Mouse (Mus musculus): ENCODE data around the gene AC170998.1. TPM values are rescaled to one million over a fixed set of nuclear protein-coding genes. Genes with fewer than 3 reads are reported as not detected.
A peak's percentile ranks its signal among the peaks of the same experiment; 100 is the strongest.

The AC170998.1 gene
- 2.1 and 3.5 TPM in 2 replicates for polyA plus RNA-seq (2015; fragmentation: Nextera tagmentation; extraction: Ambion mirVana)

DNA sequence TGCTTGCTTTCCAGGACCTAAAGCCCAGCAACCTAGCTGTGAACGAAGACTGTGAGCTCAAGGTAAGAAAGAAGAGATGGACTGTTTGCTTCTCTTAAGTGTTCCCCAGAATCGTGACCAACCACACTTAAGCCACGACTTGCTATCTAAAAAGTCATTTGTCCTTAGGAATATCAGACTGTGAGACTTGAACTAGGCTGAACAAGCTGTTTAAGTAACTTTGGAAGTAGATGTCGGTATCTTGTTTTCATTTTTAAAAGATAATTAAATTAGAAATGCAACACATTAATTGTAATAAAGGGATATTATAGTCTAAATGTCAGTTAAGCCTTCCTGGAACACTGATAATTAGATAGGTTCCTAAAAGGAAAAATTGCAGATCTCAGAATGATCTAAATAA is at the start of gene AC170998.1:
TSS of gene AC170998.1 (plus strand) at position 301 of the 400 bp plus-strand sequence.
- no peaks in the 10 kb centered on the region for H3K9me3 ChIP-seq (replicated peaks)
- 95% methylated on average over 4 of the region's 4 CpGs for WGBS
- H3K9ac ChIP-seq = no peak within 1 kb of the TSS
- H3K4me3 ChIP-seq = no peak within 1 kb of the TSS
- no peak within 1 kb of the TSS for H3K4me2 ChIP-seq
- no peak within 1 kb of the TSS for H3K27ac ChIP-seq
- no peak for ATAC-seq
- no peaks in the 10 kb centered on the region for H3K27me3 ChIP-seq
- peaks cover 82% of the 10 kb centered on the region for H3K36me3 ChIP-seq (ENCODE audit: poor library complexity, severe bottlenecking)
- no peaks in the 10 kb centered on the region for H3K4me1 ChIP-seq

DNA sequence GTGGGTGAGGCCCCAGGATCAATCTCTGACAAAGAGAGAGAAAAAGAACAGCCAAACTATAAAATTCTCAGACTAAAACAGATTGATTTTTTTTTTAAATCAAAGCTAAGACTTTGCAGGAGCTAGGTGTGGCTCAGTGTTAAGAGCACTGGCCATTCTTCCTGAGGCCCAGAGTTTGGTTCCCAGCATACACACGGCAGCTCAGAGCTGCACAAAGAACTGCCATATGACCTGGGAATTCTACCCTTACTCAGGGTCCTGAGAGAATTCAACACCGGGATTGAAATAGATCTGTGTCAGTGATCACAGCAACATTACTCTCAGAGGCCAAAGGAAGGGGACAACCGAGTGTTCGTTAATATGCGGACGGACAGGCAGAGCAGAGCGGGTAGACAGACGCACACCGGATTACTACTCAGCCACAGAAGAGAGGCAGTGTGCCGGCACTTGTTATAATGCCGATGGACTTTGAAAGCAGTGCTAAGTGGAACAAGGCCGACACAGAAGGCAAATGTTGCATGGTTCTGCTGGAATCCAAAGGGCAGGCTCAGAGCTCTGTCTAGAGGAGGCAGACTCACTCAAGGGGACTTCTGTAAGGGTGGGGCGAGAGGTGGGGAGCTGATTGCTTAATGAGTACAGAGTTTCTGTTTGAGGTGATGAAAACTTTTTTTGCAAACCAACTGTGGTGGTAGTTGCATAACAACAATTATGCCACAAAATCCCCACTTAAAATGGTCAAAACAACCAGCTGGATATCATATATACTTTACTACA is 43.4 kb upstream of the AC170998.1 start:
- Histone ChIP-seq H3K9ac (no peak overlapping the region), H3K4me3 (no peak overlapping the region), H3K9me3 (replicated peaks) (no peaks in the 10 kb centered on the region), H3K36me3 (ENCODE audit: poor library complexity, severe bottlenecking) (no peaks in the 10 kb centered on the region), H3K4me1 (no peaks in the 10 kb centered on the region), H3K27ac (no peak overlapping the region), H3K27me3 (no peaks in the 10 kb centered on the region), H3K4me2 (no peak overlapping the region)
- ATAC-seq = no peak
- 67% methylated on average over 13 of the region's 13 CpGs for WGBS

DNA sequence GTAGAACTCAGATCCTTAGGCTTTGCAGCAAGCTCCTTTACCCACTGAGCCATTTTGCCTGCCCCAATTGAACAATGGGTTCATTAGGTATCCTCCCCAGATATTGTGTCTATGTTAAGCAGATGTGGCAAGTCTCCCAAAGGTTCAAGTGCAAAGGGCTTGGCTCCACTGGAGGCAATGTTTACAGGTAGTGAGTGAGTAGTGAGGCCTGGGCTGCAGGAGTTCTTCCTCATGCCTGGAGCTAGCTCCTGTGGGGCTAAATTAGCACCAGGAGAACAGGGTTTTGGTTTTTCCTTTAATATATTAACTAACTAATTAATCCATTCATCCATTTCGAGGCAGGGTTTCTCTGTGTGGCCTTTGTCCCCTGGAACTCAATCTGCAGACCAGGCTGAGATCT is 42.3 kb upstream of the AC170998.1 start:
- 18% methylated on average over 1 of the region's 1 CpGs for WGBS
- H3K4me1 ChIP-seq = no peaks in the 10 kb centered on the region
- no peaks in the 10 kb centered on the region for H3K36me3 ChIP-seq (ENCODE audit: poor library complexity, severe bottlenecking)

DNA sequence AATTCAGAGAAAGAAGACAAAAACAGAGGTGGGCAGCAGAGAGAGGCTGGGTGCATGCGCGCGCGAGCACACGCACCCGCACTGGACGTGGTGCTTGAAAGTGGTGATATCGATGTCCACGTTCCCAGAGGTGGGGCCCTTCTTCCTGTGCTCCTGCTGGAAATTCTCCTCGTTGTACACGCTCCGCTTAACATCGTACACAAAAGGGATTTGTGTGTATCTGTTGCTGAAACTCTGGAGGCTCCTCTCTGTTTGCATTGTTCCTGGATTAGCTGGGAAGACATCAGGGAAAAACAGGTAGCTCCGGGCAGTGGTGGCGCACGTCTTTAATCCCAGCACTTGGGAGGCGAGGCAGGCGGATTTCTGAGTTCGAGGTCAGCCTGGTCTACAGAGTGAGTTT is 41.3 kb upstream of the AC170998.1 start:
- peaks cover 14% of the 10 kb centered on the region for H3K27me3 ChIP-seq
- H3K27ac ChIP-seq = no peak overlapping the region
- H3K9me3 ChIP-seq (replicated peaks) = no peaks in the 10 kb centered on the region
- no peak overlapping the region for H3K4me3 ChIP-seq
- no peaks in the 10 kb centered on the region for H3K36me3 ChIP-seq (ENCODE audit: poor library complexity, severe bottlenecking)
- ATAC-seq = no peak
- H3K4me1 ChIP-seq = peaks cover 6% of the 10 kb centered on the region
- WGBS = 31% methylated on average over 19 of the region's 19 CpGs
- H3K9ac ChIP-seq = no peak overlapping the region
- no peak overlapping the region for H3K4me2 ChIP-seq

More for the DNA sequence above, 42.3 kb upstream of the AC170998.1 start:
- Histone ChIP-seq H3K27ac (no peak overlapping the region), H3K9me3 (replicated peaks) (no peaks in the 10 kb centered on the region), H3K27me3 (peaks cover 5% of the 10 kb centered on the region; the same call in 1 of the 2 replicates), H3K9ac (no peak overlapping the region), H3K4me3 (no peak overlapping the region), H3K4me2 (no peak overlapping the region)
- ATAC-seq = no peak

DNA sequence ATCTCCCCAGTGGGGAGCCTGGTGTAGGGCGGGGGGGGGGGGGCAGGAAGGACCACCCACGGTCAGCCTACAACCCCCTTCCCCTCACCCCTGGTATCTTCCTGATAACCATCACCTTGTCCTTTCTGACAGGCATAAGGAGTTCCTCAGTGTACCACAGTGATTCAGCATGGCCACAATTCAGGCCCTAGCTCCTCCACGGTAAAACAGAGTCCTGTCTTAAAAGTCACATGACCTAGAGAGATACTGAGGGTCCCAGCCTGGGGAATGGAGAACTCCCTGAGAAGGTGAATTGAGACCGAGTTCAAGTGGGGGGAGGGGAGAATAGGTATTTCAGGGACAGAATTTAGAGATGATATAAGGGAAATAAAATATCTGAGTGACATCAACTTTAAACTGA is 38.5 kb upstream of the AC170998.1 start:
- ATAC-seq = no peak
- 58% methylated on average over 4 of the region's 4 CpGs for WGBS
- H3K27ac ChIP-seq = no peak overlapping the region

DNA sequence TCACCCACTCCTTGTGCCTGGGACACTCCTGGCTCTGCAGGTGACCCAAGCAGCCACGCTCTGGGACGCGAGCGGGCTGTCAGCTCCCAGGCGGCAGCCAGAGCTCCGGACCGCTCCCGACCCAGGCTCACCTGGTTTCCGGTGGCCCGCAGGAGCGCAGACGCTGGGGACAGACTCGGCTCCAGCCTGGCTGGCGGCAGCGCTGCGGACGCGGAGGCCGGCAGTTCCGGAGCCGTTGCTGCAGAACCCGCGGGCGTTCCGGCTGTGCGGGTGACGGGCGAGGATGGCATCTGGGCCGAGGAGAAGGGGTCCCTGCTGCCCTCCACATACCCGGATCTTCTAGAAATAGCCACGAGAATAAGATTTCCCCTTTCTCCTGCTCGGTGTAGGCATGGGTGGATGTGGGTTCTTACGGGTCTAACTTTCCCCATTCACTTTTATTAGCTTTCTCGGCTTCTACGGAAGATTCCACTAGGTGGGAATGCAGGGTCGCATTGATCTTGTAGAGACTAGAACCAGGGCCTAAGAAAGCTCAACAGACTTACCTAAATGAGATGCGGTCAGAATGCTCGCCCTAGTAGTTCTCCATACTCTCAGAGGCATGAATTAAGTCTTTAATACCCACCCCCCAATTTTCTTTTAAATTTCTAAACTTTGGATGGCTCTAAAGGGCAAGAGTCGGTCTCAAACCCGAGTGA is 36.1 kb upstream of the AC170998.1 start, which contains the start of gene Slc26a8:
TSS of gene Slc26a8 (minus strand) at position 648 of the 698 bp plus-strand sequence.
- peak within 1 kb of the TSS; percentile 95 for H3K27ac ChIP-seq
- peaks cover 18% of the 10 kb centered on the region for H3K27me3 ChIP-seq
- WGBS = 10% methylated on average over 40 of the region's 40 CpGs
- no peaks in the 10 kb centered on the region for H3K9me3 ChIP-seq (replicated peaks)
- no peak for ATAC-seq
- H3K4me1 ChIP-seq = peaks cover 33% of the 10 kb centered on the region
- peak within 1 kb of the TSS; percentile 99 for H3K4me3 ChIP-seq
- peak within 1 kb of the TSS; percentile 78 for H3K4me2 ChIP-seq
- H3K36me3 ChIP-seq (ENCODE audit: poor library complexity, severe bottlenecking) = no peaks in the 10 kb centered on the region
- H3K9ac ChIP-seq = peak within 1 kb of the TSS; percentile 94

More for the DNA sequence above, 38.5 kb upstream of the AC170998.1 start:
- peaks cover 12% of the 10 kb centered on the region for H3K4me1 ChIP-seq
- H3K9ac ChIP-seq = no peak overlapping the region
- no peaks in the 10 kb centered on the region for H3K9me3 ChIP-seq (replicated peaks)
- no peaks in the 10 kb centered on the region for H3K36me3 ChIP-seq (ENCODE audit: poor library complexity, severe bottlenecking)
- H3K4me2 ChIP-seq = no peak overlapping the region
- H3K4me3 ChIP-seq = no peak overlapping the region
- H3K27me3 ChIP-seq = peaks cover 18% of the 10 kb centered on the region

DNA sequence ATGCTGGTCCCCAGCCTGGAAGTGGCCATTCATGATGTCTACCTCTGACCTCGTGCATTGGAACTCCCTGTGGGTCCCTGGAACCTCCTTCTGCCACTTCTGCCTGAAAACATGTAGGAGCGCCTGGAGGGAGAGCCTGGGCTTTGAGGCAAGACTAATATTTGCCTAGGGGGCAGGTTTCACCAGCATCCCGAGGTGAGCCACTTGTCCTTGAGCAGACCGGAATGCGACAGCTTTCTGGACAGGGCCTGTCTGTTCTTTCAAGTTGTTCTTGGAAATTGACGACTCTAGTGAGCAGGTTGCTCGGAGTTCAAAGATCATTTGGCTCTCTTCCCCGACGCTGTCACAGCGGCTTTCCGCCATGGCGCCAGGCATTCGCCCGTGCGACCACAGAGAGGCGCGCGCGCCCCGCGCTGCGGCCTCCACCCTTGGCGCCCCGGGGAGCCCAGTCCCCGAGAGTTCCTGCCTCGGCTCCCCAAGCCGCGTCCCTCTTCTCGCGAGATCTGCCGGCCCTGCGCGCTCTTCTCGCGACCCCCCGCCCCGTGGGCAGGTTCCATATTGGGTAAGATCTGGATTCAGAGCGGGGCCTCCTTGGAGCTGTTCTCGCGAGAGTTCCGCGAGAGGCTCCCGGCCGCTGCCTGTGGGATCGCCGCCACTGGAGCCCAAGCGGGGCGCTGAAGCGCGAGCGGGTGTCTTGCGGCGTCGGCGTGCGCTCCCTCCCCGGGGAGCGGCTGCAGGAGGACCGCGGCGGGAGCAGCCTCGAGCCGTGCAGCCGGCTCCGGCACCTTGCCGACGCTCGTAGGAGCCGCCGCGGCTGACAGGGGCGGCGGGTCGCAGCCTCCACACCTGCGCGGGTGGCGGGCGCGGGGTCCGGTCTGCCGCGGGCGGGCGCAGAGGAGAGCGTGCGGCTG is 34.9 kb upstream of the AC170998.1 start, which contains the start of gene Mapk14:
TSS of gene Mapk14 (plus strand) at position 554 of the 911 bp plus-strand sequence.
- H3K36me3 ChIP-seq (ENCODE audit: poor library complexity, severe bottlenecking) = no peaks in the 10 kb centered on the region
- peak; percentile 97 for ATAC-seq
- WGBS = under 1% methylated on average over 85 of the region's 86 CpGs

DNA sequence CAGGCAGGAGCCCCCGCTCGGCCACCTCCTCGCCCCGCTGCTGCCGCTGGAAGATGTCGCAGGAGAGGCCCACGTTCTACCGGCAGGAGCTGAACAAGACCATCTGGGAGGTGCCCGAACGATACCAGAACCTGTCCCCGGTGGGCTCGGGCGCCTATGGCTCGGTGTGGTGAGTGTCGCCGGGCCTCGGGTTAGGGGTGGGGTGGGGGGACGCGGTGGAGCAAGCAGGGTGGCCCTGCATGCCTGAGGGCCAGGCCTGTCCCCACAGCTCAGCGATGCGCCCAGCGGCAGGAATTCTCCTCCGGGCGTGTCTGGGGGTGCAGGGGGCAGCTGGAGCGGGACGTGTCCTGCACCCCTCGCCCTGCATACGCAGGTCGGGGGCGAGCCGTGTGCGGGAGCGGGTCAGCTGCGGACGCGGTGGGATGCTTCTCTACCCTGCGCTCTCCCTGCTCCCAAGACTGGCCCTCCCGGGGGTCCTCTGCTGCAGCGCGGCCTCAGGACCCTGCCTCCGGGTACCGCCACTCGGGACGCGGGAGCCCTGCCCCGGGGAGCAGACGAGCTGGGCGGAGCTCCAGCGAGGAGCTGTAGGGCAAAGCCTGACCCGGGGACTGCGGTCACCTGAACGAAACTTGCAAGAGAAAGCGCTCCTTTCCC is 34.1 kb upstream of the AC170998.1 start:
- peaks cover 43% of the 10 kb centered on the region for H3K4me1 ChIP-seq
- H3K36me3 ChIP-seq (ENCODE audit: poor library complexity, severe bottlenecking) = no peaks in the 10 kb centered on the region
- peak; percentile 64 for ATAC-seq

More for the DNA sequence above, 34.9 kb upstream of the AC170998.1 start, which contains the start of gene Mapk14:
- Histone ChIP-seq H3K27me3 (peaks cover 18% of the 10 kb centered on the region), H3K9ac (peak within 1 kb of the TSS; percentile 94), H3K4me2 (peak within 1 kb of the TSS; percentile 78), H3K4me1 (peaks cover 36% of the 10 kb centered on the region), H3K27ac (peak within 1 kb of the TSS; percentile 95), H3K4me3 (peak within 1 kb of the TSS; percentile 99), H3K9me3 (replicated peaks) (no peaks in the 10 kb centered on the region)

DNA sequence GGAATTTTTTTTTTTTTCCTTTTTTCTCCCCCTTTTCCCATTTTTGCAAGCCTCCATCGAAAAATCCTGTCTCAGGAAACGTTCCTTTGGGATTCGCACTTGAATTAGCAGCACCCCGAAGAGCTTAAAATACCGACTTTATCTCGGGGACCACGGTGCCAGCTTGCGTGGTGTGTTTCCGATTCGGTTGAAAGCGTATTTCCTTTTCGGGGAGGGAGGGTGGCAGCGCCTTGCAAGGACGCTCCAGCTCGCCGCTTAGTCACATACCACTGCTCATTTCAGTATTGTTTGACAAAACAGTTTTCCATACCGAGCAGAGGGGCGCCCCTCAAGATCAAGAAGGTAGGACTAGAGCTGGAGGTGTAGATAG is 33.6 kb upstream of the AC170998.1 start:
- Histone ChIP-seq H3K36me3 (ENCODE audit: poor library complexity, severe bottlenecking) (no peaks in the 10 kb centered on the region), H3K9me3 (replicated peaks) (no peaks in the 10 kb centered on the region), H3K27me3 (peaks cover 18% of the 10 kb centered on the region), H3K4me2 (peak overlapping the region; percentile 78), H3K4me3 (peak overlapping the region; percentile 99), H3K9ac (peak overlapping the region; percentile 94), H3K4me1 (peaks cover 48% of the 10 kb centered on the region), H3K27ac (peak overlapping the region; percentile 95)
- under 1% methylated on average over 18 of the region's 18 CpGs for WGBS
- ATAC-seq = no peak

More for the DNA sequence above, 34.1 kb upstream of the AC170998.1 start:
- H3K4me2 ChIP-seq = peak overlapping the region; percentile 78
- H3K9ac ChIP-seq = peak overlapping the region; percentile 94
- 1% methylated on average over 51 of the region's 53 CpGs for WGBS
- H3K27me3 ChIP-seq = peaks cover 18% of the 10 kb centered on the region
- H3K4me3 ChIP-seq = peak overlapping the region; percentile 99
- peak overlapping the region; percentile 95 for H3K27ac ChIP-seq
- no peaks in the 10 kb centered on the region for H3K9me3 ChIP-seq (replicated peaks)

DNA sequence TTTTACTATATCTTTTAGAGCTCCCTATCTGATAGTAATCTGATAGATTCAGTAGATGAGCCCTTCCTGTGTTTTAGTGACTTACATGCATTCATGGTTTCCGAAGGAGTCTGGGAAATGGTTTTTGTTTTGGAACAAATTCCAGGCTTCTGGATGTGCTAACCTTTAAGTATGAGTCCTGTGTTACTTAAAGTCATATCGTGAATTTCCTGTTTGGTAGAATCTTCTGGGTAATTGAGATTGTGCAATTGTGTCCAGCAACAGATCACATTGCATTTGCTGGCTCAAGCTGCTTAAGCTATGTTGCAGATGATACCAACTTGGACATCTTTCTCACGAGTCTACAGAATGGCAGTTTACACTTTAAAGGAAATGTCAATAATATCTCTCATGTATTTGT is 32.8 kb upstream of the AC170998.1 start:
- H3K4me3 ChIP-seq = peak overlapping the region; percentile 99
- H3K4me1 ChIP-seq = peaks cover 56% of the 10 kb centered on the region
- H3K36me3 ChIP-seq (ENCODE audit: poor library complexity, severe bottlenecking) = no peaks in the 10 kb centered on the region
- H3K4me2 ChIP-seq = peak overlapping the region; percentile 78
- no peak overlapping the region for H3K27ac ChIP-seq
- H3K27me3 ChIP-seq = peaks cover 18% of the 10 kb centered on the region
- ATAC-seq = no peak
- H3K9ac ChIP-seq = peak overlapping the region; percentile 94
- H3K9me3 ChIP-seq (replicated peaks) = no peaks in the 10 kb centered on the region
- WGBS = 52% methylated on average over 3 of the region's 3 CpGs

DNA sequence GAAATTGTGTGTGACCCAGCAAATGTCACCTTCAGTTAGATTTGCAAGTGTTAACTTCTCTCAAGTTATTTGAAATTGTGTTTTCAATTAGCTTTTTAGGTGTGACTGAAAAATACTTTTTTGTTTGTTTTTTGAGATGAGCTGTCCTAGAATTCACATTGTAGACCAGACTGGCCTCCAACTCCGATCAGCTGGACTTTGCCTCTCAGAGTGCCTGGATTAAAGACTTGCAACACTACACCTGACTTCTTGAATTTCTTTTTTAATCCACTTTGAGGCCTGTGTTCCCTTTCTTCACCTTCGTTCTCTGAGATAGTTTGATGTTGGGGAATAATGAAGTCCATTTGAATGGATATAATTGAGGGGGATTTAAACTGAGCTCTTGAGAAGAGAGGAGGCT is 31.8 kb upstream of the AC170998.1 start:
- Histone ChIP-seq H3K9me3 (replicated peaks) (no peaks in the 10 kb centered on the region), H3K4me2 (0 out of 2 replicates have a peak overlapping the region, but pooled peaks have one; percentile 78), H3K4me1 (peaks cover 63% of the 10 kb centered on the region), H3K27me3 (peaks cover 10% of the 10 kb centered on the region), H3K36me3 (ENCODE audit: poor library complexity, severe bottlenecking) (no peaks in the 10 kb centered on the region), H3K4me3 (no peak overlapping the region), H3K27ac (no peak overlapping the region), H3K9ac (0 out of 2 replicates have a peak overlapping the region, but pooled peaks have one; percentile 47)
- 36% methylated on average over 2 of the region's 2 CpGs for WGBS
- ATAC-seq = no peak
